Mouse (Mus musculus) bone marrow macrophage, adult 2 months (primary cell): Measurements from ENCODE around the gene Arpp19.

Experiments
- CTCF ChIP-seq: IDR thresholded peaks from 2 replicates; pipeline ENCODE4 v1.5.1; 2012; ENCODE audit warnings: low read depth, mild to moderate bottlenecking, low read length, moderate library complexity
- POLR2A ChIP-seq: IDR thresholded peaks from 2 replicates; pipeline ENCODE4 v1.6.1; 2012; ENCODE audit warnings: mild to moderate bottlenecking, low read depth, low read length, borderline replicate concordance

DNA sequence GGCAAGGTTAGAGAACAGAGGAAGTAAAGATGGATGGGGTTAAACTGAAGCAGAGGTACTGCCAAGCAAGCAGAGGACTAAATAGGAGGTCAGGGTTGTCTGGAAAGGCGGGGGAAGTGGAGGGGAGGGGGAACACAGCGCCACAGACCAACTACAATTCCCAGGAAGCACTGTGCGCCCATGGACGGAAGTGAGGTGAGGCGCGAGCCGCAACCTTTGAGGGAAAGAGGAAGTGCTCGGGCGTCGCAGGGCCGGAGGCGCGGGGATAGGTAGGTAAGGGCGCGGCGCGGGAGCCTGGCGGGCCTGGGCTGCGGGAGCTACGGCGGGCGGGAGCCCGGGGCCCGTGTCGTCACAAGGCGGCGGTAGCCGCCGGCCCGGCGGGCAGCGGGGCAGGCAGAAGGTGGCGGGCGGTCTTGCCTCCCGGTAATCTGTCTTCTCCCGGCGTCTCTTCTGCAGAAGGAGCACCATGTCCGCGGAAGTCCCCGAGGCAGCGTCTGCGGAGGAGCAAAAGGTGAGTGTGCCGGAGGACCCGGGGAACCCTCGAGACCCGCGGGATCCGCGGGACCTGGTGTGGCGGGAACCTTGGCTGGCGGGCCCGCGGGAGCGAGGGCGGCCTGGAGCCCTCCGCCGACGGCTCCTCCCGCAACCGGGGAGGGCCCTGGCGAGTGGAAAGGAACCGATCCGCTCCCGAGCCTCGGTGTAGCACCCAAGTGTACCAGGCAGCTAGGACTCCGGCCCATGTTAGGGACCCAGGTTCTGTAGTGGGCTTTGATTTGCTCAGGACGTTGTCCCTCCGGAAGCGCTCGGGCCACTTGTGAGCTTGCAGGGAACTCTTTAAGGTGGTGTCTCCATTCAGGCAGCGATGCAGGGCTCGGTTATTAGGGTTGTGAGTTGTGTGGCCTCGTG, at the start of gene Arpp19:
- TF ChIP-seq CTCF (no peak), POLR2A (no peak)
